Mouse (Mus musculus): Measurements from ENCODE around the gene Cox8b.
A peak's percentile ranks its signal among the peaks of the same experiment; 100 is the strongest.

Gene Cox8b

GRCm38 (mm10) chr7:140859997-140860396, 40.2 kb downstream of the Cox8b start:
- DNase-seq: no peak

- DNase-seq: no peak
Observed at GRCm38 (mm10) chr7:140858746-140859145, 41.5 kb downstream of the Cox8b start.

- no peak for DNase-seq
Observed at GRCm38 (mm10) chr7:140857550-140858505, 42.4 kb downstream of the Cox8b start, which contains the start of gene Bet1l. Gene Bet1l, minus strand, starts transcription at chr7:140857577.

GRCm38 (mm10) chr7:140856785-140857549, 43.3 kb downstream of the Cox8b start, which contains the start of gene Ric8a:
Gene Ric8a, plus strand, starts transcription at chr7:140856957.
- peak; percentile 96 for DNase-seq

- DNase-seq: peak; percentile 93
Observed at GRCm38 (mm10) chr7:140855860-140856784, 44.1 kb downstream of the Cox8b start, which contains the start of gene Gm45785. Gene Gm45785, minus strand, starts transcription at chr7:140856331.

GRCm38 (mm10) chr7:140855181-140855580, 45.1 kb downstream of the Cox8b start:
- DNase-seq: no peak

- DNase-seq: no peak
Observed at GRCm38 (mm10) chr7:140854483-140854882, 45.8 kb downstream of the Cox8b start.

- no peak for DNase-seq
Observed at GRCm38 (mm10) chr7:140853386-140853785, 46.9 kb downstream of the Cox8b start.

GRCm38 (mm10) chr7:140851916-140852315, 48.3 kb downstream of the Cox8b start:
- no peak for DNase-seq
